Mouse (Mus musculus): ENCODE measurements at regions not wholly inside any gene's neighbourhood (a gene's known extent, or its start where the extent isn't known, plus 50 kb on each side); places are given as distances from the start of the nearest gene placed in this dataset.

DNA sequence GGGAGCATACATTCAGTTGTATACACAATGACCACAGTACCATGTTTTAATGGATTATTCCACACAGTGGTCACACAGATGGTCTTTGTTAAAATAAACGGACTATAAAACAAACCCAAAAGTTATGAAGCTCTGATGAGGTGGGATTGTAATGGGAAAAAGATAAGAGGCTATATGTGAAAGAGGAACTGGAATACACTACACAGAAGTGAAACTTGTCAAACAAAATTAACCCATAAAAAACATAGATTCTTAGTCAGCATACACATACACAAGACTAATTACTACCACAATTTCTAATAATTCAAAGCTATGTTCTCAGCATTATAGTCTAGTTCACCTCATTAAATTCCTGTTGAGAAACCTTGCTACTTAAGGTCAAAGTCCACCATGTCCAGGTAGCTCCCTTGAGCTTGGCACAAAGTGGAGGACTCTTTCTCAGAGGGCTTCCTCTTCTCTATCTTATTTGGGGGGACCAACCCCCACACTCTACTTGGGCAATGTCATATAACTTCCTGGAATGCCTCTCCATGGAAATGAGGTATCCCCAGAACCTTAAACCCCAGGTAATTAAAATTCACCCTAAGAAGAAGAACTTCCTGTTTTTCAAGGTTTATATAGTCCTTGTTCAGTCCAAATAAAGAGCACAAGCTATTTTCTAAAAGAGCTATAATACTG lies 269.2 kb upstream of the Thbs1 start:
- Histone ChIP-seq H3K27ac (ENCODE audit: low read length) (no peak overlapping the region), H3K27me3 (replicated peaks; ENCODE audit: control insufficient read depth, insufficient read depth, low read length) (no peaks in the 10 kb centered on the region), H3K4me3 (replicated peaks; ENCODE audit: low read length) (no peak overlapping the region), H3K9me3 (ENCODE audit: control insufficient read depth, low read length) (no peaks in the 10 kb centered on the region), H3K4me1 (replicated peaks; ENCODE audit: control insufficient read depth, insufficient read depth, low read length) (no peaks in the 10 kb centered on the region), H3K4me2 (ENCODE audit: low read length) (no peak overlapping the region), H3K9ac (replicated peaks; ENCODE audit: low read depth, low read length) (no peak overlapping the region), H3K36me3 (ENCODE audit: control insufficient read depth, insufficient read depth) (no peaks in the 10 kb centered on the region)
- WGBS = 74% methylated on average over 1 of the region's 1 CpGs
- no peak for ATAC-seq

DNA sequence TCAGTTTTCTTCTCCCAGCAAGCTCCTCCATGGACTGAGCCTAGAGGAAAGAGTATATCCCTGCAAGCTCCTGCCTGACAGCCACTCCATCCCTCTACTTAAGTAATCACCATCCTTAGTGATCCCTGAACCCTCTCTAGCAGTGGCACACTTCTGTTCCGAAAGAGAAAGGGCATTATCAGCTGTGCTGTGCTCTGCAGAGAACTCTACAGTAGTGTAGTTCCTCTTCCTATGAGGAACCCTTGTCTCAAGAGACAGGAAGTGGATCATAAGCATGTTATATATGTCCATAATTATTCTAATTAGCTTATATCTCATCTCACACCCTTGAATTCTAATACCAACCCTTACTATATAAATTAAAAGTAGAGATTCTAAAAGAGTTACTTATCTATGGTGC lies 259.2 kb upstream of the Thbs1 start:
- H3K4me2 ChIP-seq (ENCODE audit: low read length) = no peak overlapping the region
- H3K27me3 ChIP-seq (replicated peaks; ENCODE audit: control insufficient read depth, insufficient read depth, low read length) = no peaks in the 10 kb centered on the region
- no peaks in the 10 kb centered on the region for H3K9me3 ChIP-seq (ENCODE audit: control insufficient read depth, low read length)
- H3K27ac ChIP-seq (ENCODE audit: low read length) = no peak overlapping the region
- no peaks in the 10 kb centered on the region for H3K4me1 ChIP-seq (replicated peaks; ENCODE audit: control insufficient read depth, insufficient read depth, low read length)
- no peaks in the 10 kb centered on the region for H3K36me3 ChIP-seq (ENCODE audit: control insufficient read depth, insufficient read depth)
- no peak for ATAC-seq
- WGBS = 86% methylated on average over 1 of the region's 1 CpGs
- H3K9ac ChIP-seq (replicated peaks; ENCODE audit: low read depth, low read length) = no peak overlapping the region
- no peak overlapping the region for H3K4me3 ChIP-seq (replicated peaks; ENCODE audit: low read length)

DNA sequence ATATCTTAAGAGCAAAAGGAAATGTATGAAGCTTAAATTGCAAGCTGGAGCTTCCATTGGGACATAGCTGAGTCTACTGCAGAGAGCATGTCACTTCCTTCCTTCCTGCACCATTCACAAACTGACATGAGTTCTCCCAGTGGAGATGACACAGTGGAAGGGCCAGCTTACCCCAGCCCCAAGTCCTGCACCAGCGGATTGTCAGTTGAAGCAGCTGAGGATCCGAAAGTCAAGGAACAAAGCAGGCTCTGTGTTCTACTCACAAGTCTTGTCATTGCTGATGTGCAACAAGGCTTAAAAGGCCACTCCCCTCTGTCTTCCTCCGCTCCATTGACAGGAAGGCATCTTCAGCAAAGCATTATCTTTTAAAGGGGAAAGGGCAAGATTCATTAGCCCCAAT lies 249.4 kb upstream of the Thbs1 start:
- Histone ChIP-seq H3K4me2 (ENCODE audit: low read length) (no peak overlapping the region), H3K9me3 (ENCODE audit: control insufficient read depth, low read length) (no peaks in the 10 kb centered on the region), H3K27me3 (replicated peaks; ENCODE audit: control insufficient read depth, insufficient read depth, low read length) (no peaks in the 10 kb centered on the region), H3K36me3 (ENCODE audit: control insufficient read depth, insufficient read depth) (no peaks in the 10 kb centered on the region), H3K4me1 (replicated peaks; ENCODE audit: control insufficient read depth, insufficient read depth, low read length) (no peaks in the 10 kb centered on the region), H3K4me3 (replicated peaks; ENCODE audit: low read length) (no peak overlapping the region), H3K9ac (replicated peaks; ENCODE audit: low read depth, low read length) (no peak overlapping the region), H3K27ac (ENCODE audit: low read length) (no peak overlapping the region)
- ATAC-seq = no peak
- 50% methylated on average over 3 of the region's 3 CpGs for WGBS

DNA sequence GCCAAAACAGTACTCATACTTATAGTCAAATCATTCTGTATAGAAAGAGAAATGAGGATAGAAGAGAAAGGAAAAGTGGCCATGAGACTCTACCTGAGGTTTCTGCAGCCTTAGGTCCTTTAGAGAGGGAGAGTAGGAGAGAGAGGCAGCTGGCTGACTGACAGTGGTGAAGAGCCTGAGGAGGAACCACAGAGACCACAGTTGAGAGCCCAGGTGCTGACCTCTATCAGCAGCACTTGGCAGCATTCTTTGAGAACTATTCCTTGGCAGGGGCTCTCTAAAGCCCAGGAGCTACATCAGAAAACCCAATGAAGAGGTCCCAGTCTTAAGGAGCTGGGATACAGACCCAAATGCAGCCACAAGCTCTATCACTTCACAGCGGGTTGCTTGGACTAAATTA lies 246.6 kb upstream of the Thbs1 start:
- no peaks in the 10 kb centered on the region for H3K36me3 ChIP-seq (ENCODE audit: control insufficient read depth, insufficient read depth)
- no peak overlapping the region for H3K4me3 ChIP-seq (replicated peaks; ENCODE audit: low read length)
- H3K9me3 ChIP-seq (ENCODE audit: control insufficient read depth, low read length) = no peaks in the 10 kb centered on the region
- 94% methylated on average over 1 of the region's 1 CpGs for WGBS
- H3K9ac ChIP-seq (replicated peaks; ENCODE audit: low read depth, low read length) = no peak overlapping the region
- no peaks in the 10 kb centered on the region for H3K4me1 ChIP-seq (replicated peaks; ENCODE audit: control insufficient read depth, insufficient read depth, low read length)
- H3K27me3 ChIP-seq (replicated peaks; ENCODE audit: control insufficient read depth, insufficient read depth, low read length) = no peaks in the 10 kb centered on the region
- H3K27ac ChIP-seq (ENCODE audit: low read length) = no peak overlapping the region
- ATAC-seq = no peak
- no peak overlapping the region for H3K4me2 ChIP-seq (ENCODE audit: low read length)

GRCm38 (mm10) chr2:117866946-117867345 lies 244.7 kb upstream of the Thbs1 start:
- 59% methylated on average over 4 of the region's 4 CpGs for WGBS
- Histone ChIP-seq H3K27me3 (replicated peaks; ENCODE audit: control insufficient read depth, insufficient read depth, low read length) (no peaks in the 10 kb centered on the region), H3K36me3 (ENCODE audit: control insufficient read depth, insufficient read depth) (no peaks in the 10 kb centered on the region), H3K9ac (replicated peaks; ENCODE audit: low read depth, low read length) (no peak overlapping the region), H3K4me2 (ENCODE audit: low read length) (no peak overlapping the region), H3K4me3 (replicated peaks; ENCODE audit: low read length) (no peak overlapping the region), H3K27ac (ENCODE audit: low read length) (no peak overlapping the region), H3K4me1 (replicated peaks; ENCODE audit: control insufficient read depth, insufficient read depth, low read length) (peaks cover 4% of the 10 kb centered on the region), H3K9me3 (ENCODE audit: control insufficient read depth, low read length) (no peaks in the 10 kb centered on the region)
- no peak for ATAC-seq

- 39% methylated on average over 3 of the region's 3 CpGs for WGBS
- H3K4me1 ChIP-seq (replicated peaks; ENCODE audit: control insufficient read depth, insufficient read depth, low read length) = peaks cover 4% of the 10 kb centered on the region
- H3K27ac ChIP-seq (ENCODE audit: low read length) = no peak overlapping the region
- no peak overlapping the region for H3K4me3 ChIP-seq (replicated peaks; ENCODE audit: low read length)
- no peaks in the 10 kb centered on the region for H3K36me3 ChIP-seq (ENCODE audit: control insufficient read depth, insufficient read depth)
- H3K4me2 ChIP-seq (ENCODE audit: low read length) = no peak overlapping the region
- H3K9ac ChIP-seq (replicated peaks; ENCODE audit: low read depth, low read length) = no peak overlapping the region
- no peaks in the 10 kb centered on the region for H3K27me3 ChIP-seq (replicated peaks; ENCODE audit: control insufficient read depth, insufficient read depth, low read length)
- ATAC-seq = no peak
- H3K9me3 ChIP-seq (ENCODE audit: control insufficient read depth, low read length) = no peaks in the 10 kb centered on the region
Observed at GRCm38 (mm10) chr2:117867409-117867808, 244.3 kb upstream of the Thbs1 start.

- H3K27me3 ChIP-seq (replicated peaks; ENCODE audit: control insufficient read depth, insufficient read depth, low read length) = no peaks in the 10 kb centered on the region
- ATAC-seq = no peak
- H3K9ac ChIP-seq (replicated peaks; ENCODE audit: low read depth, low read length) = no peak overlapping the region
- H3K9me3 ChIP-seq (ENCODE audit: control insufficient read depth, low read length) = no peaks in the 10 kb centered on the region
- H3K4me3 ChIP-seq (replicated peaks; ENCODE audit: low read length) = no peak overlapping the region
- H3K4me1 ChIP-seq (replicated peaks; ENCODE audit: control insufficient read depth, insufficient read depth, low read length) = peaks cover 4% of the 10 kb centered on the region
- WGBS = 100% methylated on average over 1 of the region's 1 CpGs
- H3K27ac ChIP-seq (ENCODE audit: low read length) = no peak overlapping the region
- no peaks in the 10 kb centered on the region for H3K36me3 ChIP-seq (ENCODE audit: control insufficient read depth, insufficient read depth)
- no peak overlapping the region for H3K4me2 ChIP-seq (ENCODE audit: low read length)
Observed at GRCm38 (mm10) chr2:117868857-117869256, 242.8 kb upstream of the Thbs1 start.

DNA sequence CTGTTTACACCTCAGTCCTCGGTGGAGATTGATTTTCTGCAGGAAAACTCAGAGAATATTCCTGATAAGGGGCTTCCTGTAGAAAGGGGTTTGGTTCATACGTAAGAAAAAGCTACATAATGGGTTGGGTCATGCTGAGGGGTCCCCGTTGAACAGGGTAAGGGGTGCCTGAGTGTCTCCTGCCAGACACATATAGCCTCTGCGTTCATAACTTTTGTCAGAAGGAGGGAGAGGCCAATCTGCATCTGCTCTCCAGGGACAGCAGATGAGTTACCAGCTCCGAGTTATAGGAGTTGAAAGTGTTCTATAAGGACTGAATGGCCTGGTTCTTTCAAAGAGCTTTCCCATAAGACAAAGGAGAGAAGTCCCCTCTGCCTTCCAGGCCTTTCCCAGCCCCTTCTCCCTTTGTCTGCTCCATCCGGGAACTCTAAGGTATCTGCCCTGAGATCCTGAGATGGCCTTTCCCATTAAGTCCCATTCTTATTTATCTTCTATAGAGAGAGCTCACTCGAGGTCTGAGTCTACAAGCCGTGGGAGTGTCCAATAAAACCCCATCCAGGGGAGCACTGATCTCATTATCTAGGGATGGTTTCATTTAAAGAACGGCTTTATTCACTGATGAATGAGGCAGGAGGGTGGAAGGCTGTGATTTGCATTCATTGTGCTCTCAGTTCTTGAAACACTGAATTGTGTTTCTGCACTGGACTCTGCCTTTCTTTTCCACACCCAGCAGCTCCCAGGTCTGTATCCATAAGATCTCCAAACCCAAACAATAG lies 240.0 kb upstream of the Thbs1 start:
- 26% methylated on average over 9 of the region's 9 CpGs for WGBS
- no peak for ATAC-seq
- Histone ChIP-seq H3K9ac (replicated peaks; ENCODE audit: low read depth, low read length) (no peak overlapping the region), H3K27me3 (replicated peaks; ENCODE audit: control insufficient read depth, insufficient read depth, low read length) (no peaks in the 10 kb centered on the region), H3K27ac (ENCODE audit: low read length) (no peak overlapping the region), H3K4me2 (ENCODE audit: low read length) (no peak overlapping the region), H3K9me3 (ENCODE audit: control insufficient read depth, low read length) (no peaks in the 10 kb centered on the region), H3K36me3 (ENCODE audit: control insufficient read depth, insufficient read depth) (no peaks in the 10 kb centered on the region), H3K4me1 (replicated peaks; ENCODE audit: control insufficient read depth, insufficient read depth, low read length) (peaks cover 4% of the 10 kb centered on the region), H3K4me3 (replicated peaks; ENCODE audit: low read length) (no peak overlapping the region)

- no peak overlapping the region for H3K4me3 ChIP-seq (replicated peaks; ENCODE audit: low read length)
- H3K27ac ChIP-seq (ENCODE audit: low read length) = no peak overlapping the region
- H3K4me1 ChIP-seq (replicated peaks; ENCODE audit: control insufficient read depth, insufficient read depth, low read length) = no peaks in the 10 kb centered on the region
- no peak for ATAC-seq
- no peaks in the 10 kb centered on the region for H3K36me3 ChIP-seq (ENCODE audit: control insufficient read depth, insufficient read depth)
- no peak overlapping the region for H3K9ac ChIP-seq (replicated peaks; ENCODE audit: low read depth, low read length)
- H3K9me3 ChIP-seq (ENCODE audit: control insufficient read depth, low read length) = no peaks in the 10 kb centered on the region
- WGBS = 84% methylated on average over 6 of the region's 6 CpGs
- no peak overlapping the region for H3K4me2 ChIP-seq (ENCODE audit: low read length)
- no peaks in the 10 kb centered on the region for H3K27me3 ChIP-seq (replicated peaks; ENCODE audit: control insufficient read depth, insufficient read depth, low read length)
Observed at GRCm38 (mm10) chr2:117877816-117878215, 233.9 kb upstream of the Thbs1 start.
